Mouse (Mus musculus): ENCODE measurements around the gene Wdr92. TPM values are rescaled to one million over a fixed set of nuclear protein-coding genes. Genes with fewer than 3 reads are reported as not detected.

Gene Wdr92
- polyA plus RNA-seq, 1 experiment from 2014 or later = 32.7 TPM

DNA sequence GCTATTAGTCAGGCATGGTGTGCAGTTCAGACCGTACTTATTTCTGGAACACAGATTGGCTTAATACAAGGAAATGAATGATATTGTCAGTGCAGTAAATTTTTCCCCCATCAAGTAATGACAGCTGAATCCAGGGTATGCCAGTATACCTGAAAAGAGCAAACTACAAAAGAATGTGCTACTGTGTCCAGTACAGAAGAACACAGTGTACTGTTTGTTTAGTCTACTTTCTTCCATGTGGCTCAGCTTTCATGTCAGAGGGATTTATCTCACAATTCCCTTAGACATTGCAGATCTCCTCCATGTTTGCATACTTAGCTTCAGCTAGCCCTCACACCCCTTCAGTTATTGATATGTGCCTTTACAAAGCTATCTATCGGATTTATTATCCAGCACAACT lies 12.6 kb upstream of the Wdr92 start:
- Histone ChIP-seq H3K4me2 (ENCODE audit: low read depth) (no peak overlapping the region), H3K36me3 (ENCODE audit: control insufficient read depth, insufficient read depth, low read length) (no peaks in the 10 kb centered on the region), H3K9me3 (ENCODE audit: control insufficient read depth, low read length) (no peaks in the 10 kb centered on the region), H3K9ac (ENCODE audit: low read length) (no peak overlapping the region), H3K27ac (ENCODE audit: low read depth, low read length) (no peak overlapping the region), H3K27me3 (ENCODE audit: control insufficient read depth, insufficient read depth, low read length) (no peaks in the 10 kb centered on the region), H3K4me3 (ENCODE audit: low read depth, low read length) (no peak overlapping the region), H3K4me1 (ENCODE audit: control insufficient read depth, insufficient read depth, low read length) (no peaks in the 10 kb centered on the region)
- DNase-seq (ENCODE audit: low spot score) (no peak), ATAC-seq (ENCODE audit: insufficient read depth, low FRiP score, low TSS enrichment) (no peak)
- WGBS = 96% methylated on average over 2 of the region's 2 CpGs

DNA sequence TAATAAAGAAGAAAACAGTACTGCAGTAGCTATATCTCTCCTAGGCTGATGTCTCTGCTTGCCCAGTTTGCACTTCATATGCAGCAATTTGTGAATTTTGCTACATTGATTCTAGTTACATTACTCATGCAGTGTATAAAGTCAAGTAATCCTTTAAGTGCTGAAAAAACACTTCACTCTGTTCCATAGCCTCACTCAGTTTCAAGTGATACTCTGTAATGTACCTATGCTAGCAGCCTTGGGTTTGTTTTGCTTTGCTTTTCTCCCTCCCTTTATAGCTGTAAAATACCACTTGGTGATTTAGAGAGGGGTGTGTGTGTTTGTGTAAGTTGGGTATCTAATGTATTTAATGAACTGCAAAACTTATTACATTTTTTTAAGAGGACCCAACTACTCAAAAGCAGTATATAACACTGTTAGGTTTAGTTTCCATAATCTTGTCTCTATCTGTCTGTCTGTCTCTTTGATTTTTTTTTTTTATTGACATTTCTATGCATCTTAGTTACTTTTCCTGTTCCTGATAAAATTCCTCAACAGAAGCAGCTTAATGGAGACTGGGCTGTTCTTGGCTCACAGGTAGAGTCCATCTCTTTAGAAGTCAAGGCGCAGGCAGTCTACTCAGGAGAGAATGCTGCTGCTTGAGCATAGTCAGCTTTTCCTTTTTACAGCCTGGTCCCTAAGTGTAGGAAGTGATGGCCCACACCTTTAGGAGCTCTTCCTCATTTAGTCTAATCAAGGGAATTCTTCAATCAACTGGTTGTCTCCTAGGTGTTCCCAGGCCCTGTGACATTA lies 10.8 kb upstream of the Wdr92 start:
- ATAC-seq (ENCODE audit: insufficient read depth, low FRiP score, low TSS enrichment) = no peak
- H3K27ac ChIP-seq (ENCODE audit: low read depth, low read length) = no peak overlapping the region
- no peak overlapping the region for H3K9ac ChIP-seq (ENCODE audit: low read length)
- H3K36me3 ChIP-seq (ENCODE audit: control insufficient read depth, insufficient read depth, low read length) = no peaks in the 10 kb centered on the region
- H3K9me3 ChIP-seq (ENCODE audit: control insufficient read depth, low read length) = no peaks in the 10 kb centered on the region
- 97% methylated on average over 1 of the region's 1 CpGs for WGBS
- no peak for DNase-seq (ENCODE audit: low spot score)
- H3K4me1 ChIP-seq (ENCODE audit: control insufficient read depth, insufficient read depth, low read length) = no peaks in the 10 kb centered on the region
- no peaks in the 10 kb centered on the region for H3K27me3 ChIP-seq (ENCODE audit: control insufficient read depth, insufficient read depth, low read length)
- H3K4me2 ChIP-seq (ENCODE audit: low read depth) = no peak overlapping the region
- no peak overlapping the region for H3K4me3 ChIP-seq (ENCODE audit: low read depth, low read length)

DNA sequence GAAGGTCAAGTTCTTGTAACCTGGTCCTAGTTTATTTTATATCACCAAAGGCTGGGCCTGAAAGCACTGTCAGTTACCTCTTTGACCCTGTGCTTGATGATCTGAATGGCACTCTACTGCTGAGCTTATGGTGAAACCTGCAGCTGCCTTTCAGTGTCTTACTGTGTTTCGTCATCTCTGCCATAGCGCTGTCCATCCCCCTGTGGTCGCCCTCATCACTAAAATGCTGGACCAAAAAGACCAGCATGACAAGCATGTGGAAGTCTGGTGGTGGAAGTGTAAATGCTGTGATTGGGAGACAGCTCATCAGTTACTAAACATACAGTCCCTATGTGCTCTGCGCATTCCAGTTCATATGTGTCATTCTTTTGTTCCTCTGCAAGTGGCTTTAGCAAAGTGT lies 9.6 kb upstream of the Wdr92 start:
- DNase-seq (ENCODE audit: low spot score) (no peak), ATAC-seq (ENCODE audit: insufficient read depth, low FRiP score, low TSS enrichment) (no peak)
- no peak overlapping the region for H3K27ac ChIP-seq (ENCODE audit: low read depth, low read length)
- WGBS = 95% methylated on average over 4 of the region's 4 CpGs
- H3K27me3 ChIP-seq (ENCODE audit: control insufficient read depth, insufficient read depth, low read length) = no peaks in the 10 kb centered on the region
- H3K4me1 ChIP-seq (ENCODE audit: control insufficient read depth, insufficient read depth, low read length) = no peaks in the 10 kb centered on the region
- H3K36me3 ChIP-seq (ENCODE audit: control insufficient read depth, insufficient read depth, low read length) = no peaks in the 10 kb centered on the region
- H3K4me2 ChIP-seq (ENCODE audit: low read depth) = no peak overlapping the region
- H3K4me3 ChIP-seq (ENCODE audit: low read depth, low read length) = no peak overlapping the region
- no peak overlapping the region for H3K9ac ChIP-seq (ENCODE audit: low read length)
- no peaks in the 10 kb centered on the region for H3K9me3 ChIP-seq (ENCODE audit: control insufficient read depth, low read length)

DNA sequence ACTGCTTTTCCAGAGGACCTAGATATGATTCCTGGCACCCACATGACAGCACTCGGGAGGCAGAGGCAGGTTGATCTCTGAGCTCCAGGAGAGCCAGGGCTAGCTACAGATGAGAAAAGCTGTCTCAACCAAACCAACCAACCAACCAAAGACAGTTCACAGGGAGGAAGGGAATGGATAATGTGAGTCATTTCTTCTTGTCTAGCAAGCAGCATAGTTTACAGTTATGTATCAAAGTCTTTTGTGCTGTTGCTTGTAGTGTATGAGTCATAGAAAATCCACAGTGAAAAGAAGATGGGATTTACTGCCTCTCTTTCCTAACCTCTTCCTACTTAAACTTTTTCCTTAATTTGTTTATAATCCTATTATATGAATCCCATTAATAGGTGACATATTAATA lies 5.3 kb upstream of the Wdr92 start:
- Histone ChIP-seq H3K27me3 (ENCODE audit: control insufficient read depth, insufficient read depth, low read length) (no peaks in the 10 kb centered on the region), H3K4me3 (ENCODE audit: low read depth, low read length) (no peak overlapping the region), H3K9me3 (ENCODE audit: control insufficient read depth, low read length) (no peaks in the 10 kb centered on the region), H3K27ac (ENCODE audit: low read depth, low read length) (no peak overlapping the region), H3K9ac (ENCODE audit: low read length) (no peak overlapping the region), H3K36me3 (ENCODE audit: control insufficient read depth, insufficient read depth, low read length) (no peaks in the 10 kb centered on the region), H3K4me1 (ENCODE audit: control insufficient read depth, insufficient read depth, low read length) (no peaks in the 10 kb centered on the region), H3K4me2 (ENCODE audit: low read depth) (no peak overlapping the region)
- no peak for ATAC-seq (ENCODE audit: insufficient read depth, low FRiP score, low TSS enrichment)
- DNase-seq (ENCODE audit: low spot score) = no peak
- WGBS = 100% methylated on average over 1 of the region's 1 CpGs

DNA sequence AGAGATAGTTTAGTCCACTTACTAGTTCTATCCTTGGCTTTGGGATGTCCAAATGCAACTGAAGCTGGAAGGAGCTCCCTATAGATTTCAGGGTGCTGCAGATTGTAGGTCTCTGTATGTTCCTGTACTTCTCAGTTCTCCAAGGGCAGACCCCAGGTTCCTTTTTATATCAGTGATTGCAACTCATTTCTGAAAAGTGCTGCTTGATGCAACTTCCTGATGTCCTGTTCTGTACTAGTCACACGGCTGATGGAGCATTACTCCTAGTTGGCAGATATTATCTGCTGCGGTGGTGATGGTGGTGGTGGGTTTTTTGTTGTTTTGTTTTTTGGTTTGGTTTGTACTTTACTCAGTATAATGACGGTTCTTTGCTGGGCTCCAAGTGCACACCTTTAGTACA lies 1.2 kb upstream of the Wdr92 start:
- no peak overlapping the region for H3K4me3 ChIP-seq (ENCODE audit: low read depth, low read length)
- WGBS = 90% methylated on average over 3 of the region's 3 CpGs
- ATAC-seq (ENCODE audit: insufficient read depth, low FRiP score, low TSS enrichment) (no peak), DNase-seq (ENCODE audit: low spot score) (no peak)
- H3K9me3 ChIP-seq (ENCODE audit: control insufficient read depth, low read length) = no peaks in the 10 kb centered on the region
- no peaks in the 10 kb centered on the region for H3K4me1 ChIP-seq (ENCODE audit: control insufficient read depth, insufficient read depth, low read length)
- no peaks in the 10 kb centered on the region for H3K36me3 ChIP-seq (ENCODE audit: control insufficient read depth, insufficient read depth, low read length)
- H3K9ac ChIP-seq (ENCODE audit: low read length) = no peak overlapping the region
- H3K27ac ChIP-seq (ENCODE audit: low read depth, low read length) = no peak overlapping the region
- H3K4me2 ChIP-seq (ENCODE audit: low read depth) = no peak overlapping the region
- no peaks in the 10 kb centered on the region for H3K27me3 ChIP-seq (ENCODE audit: control insufficient read depth, insufficient read depth, low read length)

DNA sequence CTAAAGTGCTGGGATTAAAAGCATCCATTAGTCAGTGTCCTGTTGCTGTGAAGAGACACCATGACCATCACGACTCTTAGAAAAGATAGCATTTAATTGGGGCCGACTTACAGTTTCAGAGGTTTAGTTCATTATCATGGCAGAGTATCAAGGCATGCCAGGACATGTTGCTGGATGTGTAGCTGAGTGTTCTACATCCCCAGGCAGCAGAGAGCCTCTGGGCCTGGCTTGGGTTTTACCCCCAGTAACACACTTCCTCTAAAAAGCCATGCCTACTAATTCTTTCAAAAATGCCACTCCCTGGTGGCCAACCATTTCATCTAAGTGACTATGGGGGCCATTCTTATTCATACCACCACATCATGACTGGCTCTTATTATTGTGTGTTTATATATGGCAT lies 1.3 kb downstream of the Wdr92 start:
- no peaks in the 10 kb centered on the region for H3K9me3 ChIP-seq (ENCODE audit: control insufficient read depth, low read length)
- DNase-seq (ENCODE audit: low spot score) (no peak), ATAC-seq (ENCODE audit: insufficient read depth, low FRiP score, low TSS enrichment) (no peak)
- no peak overlapping the region for H3K9ac ChIP-seq (ENCODE audit: low read length)
- WGBS = 88% methylated on average over 2 of the region's 2 CpGs
- no peaks in the 10 kb centered on the region for H3K4me1 ChIP-seq (ENCODE audit: control insufficient read depth, insufficient read depth, low read length)
- no peak overlapping the region for H3K4me2 ChIP-seq (ENCODE audit: low read depth)
- no peak overlapping the region for H3K27ac ChIP-seq (ENCODE audit: low read depth, low read length)
- H3K4me3 ChIP-seq (ENCODE audit: low read depth, low read length) = no peak overlapping the region
- no peaks in the 10 kb centered on the region for H3K27me3 ChIP-seq (ENCODE audit: control insufficient read depth, insufficient read depth, low read length)
- no peaks in the 10 kb centered on the region for H3K36me3 ChIP-seq (ENCODE audit: control insufficient read depth, insufficient read depth, low read length)

DNA sequence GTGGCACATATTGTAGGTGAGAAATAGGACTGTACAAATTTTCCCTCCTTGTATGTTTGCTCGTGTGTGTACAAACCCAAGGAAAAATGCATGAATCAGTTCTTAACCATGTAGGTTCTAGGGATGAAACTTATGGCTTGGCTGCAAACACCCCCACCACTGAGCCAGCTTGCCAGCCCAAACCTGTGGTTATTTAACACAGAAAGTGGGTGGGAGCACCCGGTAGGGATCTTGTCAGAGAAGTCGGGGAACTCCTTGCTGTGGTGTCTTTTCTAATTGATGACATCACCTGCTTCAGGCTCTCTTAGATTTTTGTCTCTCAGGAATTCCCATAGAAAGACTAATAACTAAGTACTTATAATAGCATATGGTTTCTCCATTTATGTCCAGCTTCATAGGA lies 5.7 kb downstream of the Wdr92 start:
- no peaks in the 10 kb centered on the region for H3K9me3 ChIP-seq (ENCODE audit: control insufficient read depth, low read length)
- ATAC-seq (ENCODE audit: insufficient read depth, low FRiP score, low TSS enrichment) (no peak), DNase-seq (ENCODE audit: low spot score) (no peak)
- no peak overlapping the region for H3K27ac ChIP-seq (ENCODE audit: low read depth, low read length)
- no peaks in the 10 kb centered on the region for H3K36me3 ChIP-seq (ENCODE audit: control insufficient read depth, insufficient read depth, low read length)
- 0 out of 2 replicates have a peak, but pooled peaks cover 3% of the 10 kb centered on the region for H3K4me1 ChIP-seq (ENCODE audit: control insufficient read depth, insufficient read depth, low read length)
- 84% methylated on average over 3 of the region's 3 CpGs for WGBS
- H3K27me3 ChIP-seq (ENCODE audit: control insufficient read depth, insufficient read depth, low read length) = no peaks in the 10 kb centered on the region
- no peak overlapping the region for H3K4me2 ChIP-seq (ENCODE audit: low read depth)
- no peak overlapping the region for H3K4me3 ChIP-seq (ENCODE audit: low read depth, low read length)
- no peak overlapping the region for H3K9ac ChIP-seq (ENCODE audit: low read length)

DNA sequence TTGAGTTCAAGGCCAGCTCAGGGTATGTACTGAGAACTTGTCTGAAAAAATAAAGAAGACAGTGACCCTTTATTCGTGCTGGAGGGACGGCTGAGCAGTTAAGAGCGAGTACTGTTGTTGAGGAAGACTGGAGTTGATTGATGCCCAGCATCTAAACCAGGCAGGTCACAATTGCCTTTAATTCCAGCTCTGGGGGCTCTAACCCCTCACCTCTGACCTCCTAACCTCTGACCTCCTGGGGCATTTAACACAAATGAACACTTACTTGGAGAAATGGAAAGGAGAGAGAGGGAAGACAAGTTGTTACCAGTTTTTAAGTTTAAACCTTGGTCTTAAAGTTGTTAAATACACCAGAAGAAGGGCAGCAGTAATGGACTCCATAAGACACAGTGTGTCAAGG lies 6.9 kb downstream of the Wdr92 start:
- 31% methylated on average over 3 of the region's 3 CpGs for WGBS
- no peak overlapping the region for H3K27ac ChIP-seq (ENCODE audit: low read depth, low read length)
- H3K4me1 ChIP-seq (ENCODE audit: control insufficient read depth, insufficient read depth, low read length) = 0 out of 2 replicates have a peak, but pooled peaks cover 3% of the 10 kb centered on the region
- no peak for ATAC-seq (ENCODE audit: insufficient read depth, low FRiP score, low TSS enrichment)
- no peak overlapping the region for H3K4me3 ChIP-seq (ENCODE audit: low read depth, low read length)
- no peak for DNase-seq (ENCODE audit: low spot score)
- no peak overlapping the region for H3K9ac ChIP-seq (ENCODE audit: low read length)
- H3K4me2 ChIP-seq (ENCODE audit: low read depth) = no peak overlapping the region
- no peaks in the 10 kb centered on the region for H3K27me3 ChIP-seq (ENCODE audit: control insufficient read depth, insufficient read depth, low read length)
- no peaks in the 10 kb centered on the region for H3K9me3 ChIP-seq (ENCODE audit: control insufficient read depth, low read length)
- no peaks in the 10 kb centered on the region for H3K36me3 ChIP-seq (ENCODE audit: control insufficient read depth, insufficient read depth, low read length)

DNA sequence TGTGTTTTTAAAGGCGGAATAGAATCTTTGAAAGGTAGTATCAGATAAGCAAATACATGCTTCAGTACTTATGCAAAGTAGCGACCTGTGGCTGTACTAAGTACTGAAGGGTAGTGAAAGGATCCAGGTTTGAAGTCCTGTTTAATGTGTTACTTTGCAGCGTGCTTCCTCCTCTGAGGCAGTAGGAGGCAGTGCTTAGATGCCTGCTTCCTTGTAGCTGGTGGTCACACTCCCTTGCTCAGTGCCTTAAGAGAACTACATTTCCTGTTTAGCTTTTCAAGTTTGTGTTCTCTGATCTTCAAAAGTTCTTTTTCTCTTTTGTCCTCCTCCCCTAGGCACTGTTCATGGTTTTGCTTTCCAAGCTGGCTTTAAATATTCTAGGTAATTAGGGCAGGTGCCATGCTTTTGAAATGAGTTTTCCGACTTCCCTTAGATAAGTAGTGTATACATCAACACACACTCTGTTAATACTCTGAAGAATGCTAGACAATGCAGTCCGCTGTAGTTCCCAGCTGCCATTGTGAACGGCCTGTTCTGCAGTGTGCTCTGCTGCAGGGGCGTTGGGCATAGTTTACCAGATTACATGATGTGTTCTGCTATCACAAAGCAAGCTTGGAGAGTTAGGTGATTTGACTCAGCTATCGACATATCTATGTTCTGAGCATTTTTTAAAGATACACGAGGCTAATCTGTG lies 10.4 kb downstream of the Wdr92 start:
- Histone ChIP-seq H3K27me3 (ENCODE audit: control insufficient read depth, insufficient read depth, low read length) (no peaks in the 10 kb centered on the region), H3K9me3 (ENCODE audit: control insufficient read depth, low read length) (no peaks in the 10 kb centered on the region), H3K36me3 (ENCODE audit: control insufficient read depth, insufficient read depth, low read length) (peaks cover 4% of the 10 kb centered on the region), H3K4me2 (ENCODE audit: low read depth) (no peak overlapping the region), H3K4me3 (ENCODE audit: low read depth, low read length) (no peak overlapping the region), H3K9ac (ENCODE audit: low read length) (no peak overlapping the region), H3K4me1 (ENCODE audit: control insufficient read depth, insufficient read depth, low read length) (0 out of 2 replicates have a peak, but pooled peaks cover 3% of the 10 kb centered on the region), H3K27ac (ENCODE audit: low read depth, low read length) (no peak overlapping the region)
- no peak for DNase-seq (ENCODE audit: low spot score)
- WGBS = 89% methylated on average over 9 of the region's 9 CpGs
- no peak for ATAC-seq (ENCODE audit: insufficient read depth, low FRiP score, low TSS enrichment)
